Mouse (Mus musculus): Measurements from ENCODE around the gene Tmprss5.

Tmprss5 gene

DNA sequence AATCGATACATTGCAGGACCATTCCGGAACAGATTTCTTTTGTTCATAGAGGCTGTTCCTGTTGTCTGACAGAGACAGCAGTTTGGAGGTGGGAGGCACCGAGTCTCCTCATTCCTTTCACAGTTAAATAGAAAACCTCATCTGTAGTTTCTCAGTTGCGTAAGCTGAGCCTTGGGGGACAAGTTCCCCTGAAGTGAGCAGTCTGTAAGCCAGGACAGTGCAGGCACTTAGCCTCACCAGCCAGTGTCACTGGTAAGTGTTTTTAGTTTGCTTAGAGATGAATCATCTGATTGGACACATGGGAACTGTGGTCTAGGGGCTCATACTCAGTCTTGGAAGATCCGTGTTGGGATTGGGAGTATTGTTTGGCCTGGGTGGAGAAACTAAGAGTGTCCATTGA, at the start of gene Tmprss5:
Gene Tmprss5 (plus strand): TSS at position 154 of the 400 bp plus-strand sequence.
- 51% methylated on average over 5 of the region's 5 CpGs for WGBS

DNA sequence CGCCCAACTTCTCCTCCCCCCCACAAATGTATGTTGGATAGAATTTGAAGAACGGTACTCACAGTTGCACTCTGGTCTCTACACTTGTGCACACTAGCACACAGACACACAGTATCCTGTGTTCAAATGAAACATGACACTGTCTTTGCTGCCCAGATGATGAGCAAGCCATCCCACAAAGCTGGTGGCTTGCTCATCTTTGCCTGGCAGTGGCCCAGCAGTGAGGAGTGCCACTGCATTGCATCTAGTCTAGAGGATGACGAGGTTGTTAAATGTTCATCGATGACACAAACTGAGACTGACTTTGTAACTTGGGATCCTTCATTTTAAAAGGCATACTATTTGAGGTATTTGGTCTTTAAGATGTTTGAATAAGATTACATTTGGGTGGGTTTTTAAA, 46.3 kb upstream of the Tmprss5 start:
- WGBS, result 65% methylated on average over 4 of the region's 4 CpGs

DNA sequence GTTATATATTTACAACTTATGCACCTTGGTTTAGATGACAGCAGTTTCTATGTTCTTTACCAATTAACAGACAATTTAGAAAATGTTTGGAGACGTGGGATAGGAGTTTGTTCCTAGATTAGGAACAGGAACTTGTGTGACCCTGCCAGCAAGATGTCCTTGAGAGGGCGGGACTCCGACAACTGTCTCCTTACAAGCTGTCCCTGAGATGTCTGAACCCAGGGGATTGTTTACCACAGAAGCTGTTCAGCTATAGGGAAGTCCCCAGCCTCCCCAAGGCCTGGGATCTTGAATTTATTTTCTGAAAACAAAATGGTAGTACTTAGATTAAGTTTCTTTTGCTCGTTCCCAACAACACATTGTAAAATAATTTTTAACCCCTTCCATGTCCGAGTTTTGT, 30.2 kb upstream of the Tmprss5 start:
- 77% methylated on average over 5 of the region's 5 CpGs for WGBS

DNA sequence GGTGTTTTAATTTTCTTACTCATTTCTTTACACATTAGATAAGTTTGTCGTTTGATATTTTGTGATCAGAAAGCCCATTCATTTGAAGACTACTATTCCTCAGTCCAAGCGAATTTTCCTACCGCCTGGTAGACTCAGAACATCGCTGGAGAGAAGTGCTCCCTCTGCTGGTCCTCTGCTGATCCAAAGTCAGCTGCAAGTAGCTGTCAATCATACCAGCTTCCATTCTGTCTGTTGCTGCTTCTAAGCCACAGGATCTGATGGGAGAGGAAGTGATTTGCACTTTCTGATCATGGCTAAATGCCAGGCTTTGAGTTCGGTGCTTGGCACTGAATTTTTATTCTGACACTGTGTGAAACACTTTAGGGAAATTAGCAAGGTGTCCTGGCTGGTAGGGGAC, 29.7 kb upstream of the Tmprss5 start:
- WGBS, result 2% methylated on average over 5 of the region's 5 CpGs

DNA sequence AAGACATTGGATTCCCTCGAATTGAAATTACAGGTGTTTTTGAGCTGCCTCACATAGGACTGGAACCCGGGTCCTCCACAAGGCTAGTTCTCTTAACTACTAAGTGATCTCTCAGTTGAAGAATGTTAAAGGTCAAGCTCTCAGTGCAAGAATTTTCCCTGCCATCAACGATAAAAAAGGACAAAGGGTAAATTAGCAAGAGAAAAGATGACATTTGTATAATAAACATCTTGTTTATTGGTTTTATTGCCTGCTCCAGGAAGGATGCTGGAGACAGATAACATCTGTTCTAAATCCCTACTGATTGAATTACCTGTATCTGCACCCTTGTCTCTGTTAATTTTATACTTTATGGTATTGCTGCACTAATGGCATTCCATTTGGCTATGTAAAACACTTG, 27.0 kb upstream of the Tmprss5 start:
- WGBS, result 85% methylated on average over 3 of the region's 3 CpGs

DNA sequence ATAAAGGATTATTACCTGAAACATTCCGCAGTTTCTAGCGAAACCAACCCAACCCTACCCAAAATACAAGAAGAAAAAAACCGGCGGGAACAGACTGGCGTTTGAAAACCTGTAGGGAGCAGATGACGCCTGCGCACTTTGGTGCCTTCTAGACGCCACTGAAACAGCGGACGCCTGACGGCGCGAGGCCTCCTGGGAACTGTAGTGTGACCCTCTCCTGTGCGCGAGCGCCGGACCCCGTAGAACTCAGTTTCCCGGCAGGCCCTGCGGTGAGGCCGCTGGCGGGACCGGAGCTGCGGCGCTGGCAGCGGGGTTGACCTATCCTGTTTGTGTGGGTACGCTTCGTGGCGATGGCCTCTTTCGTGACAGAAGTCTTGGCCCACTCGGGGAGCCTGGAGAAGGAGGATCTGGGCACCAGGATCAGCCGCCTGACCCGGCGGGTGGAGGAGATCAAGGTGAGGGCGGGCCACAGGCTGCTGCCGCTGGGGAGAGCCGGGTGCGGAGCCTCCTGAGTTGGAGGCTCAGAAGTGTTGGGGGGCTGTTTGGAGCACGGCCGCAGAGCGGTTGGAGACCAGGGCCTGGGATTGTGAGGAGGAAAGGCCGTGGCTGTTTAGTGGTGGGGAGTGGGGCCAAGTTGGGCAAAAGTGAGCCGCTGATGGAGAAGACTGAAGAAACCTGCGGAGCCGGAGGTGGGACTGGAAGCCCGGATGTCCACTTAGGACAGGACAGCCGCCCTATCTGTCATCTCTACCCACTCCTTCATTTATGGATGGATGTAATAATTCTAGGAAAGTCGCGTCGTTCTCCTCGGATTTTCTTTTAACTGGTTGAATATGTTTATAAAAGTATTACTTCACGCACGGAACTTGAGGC, 25.5 kb upstream of the Tmprss5 start, which contains the start of gene Zw10:
Gene Zw10 (plus strand): TSS at position 281 of the 873 bp plus-strand sequence.
- under 1% methylated on average over 53 of the region's 53 CpGs for WGBS

DNA sequence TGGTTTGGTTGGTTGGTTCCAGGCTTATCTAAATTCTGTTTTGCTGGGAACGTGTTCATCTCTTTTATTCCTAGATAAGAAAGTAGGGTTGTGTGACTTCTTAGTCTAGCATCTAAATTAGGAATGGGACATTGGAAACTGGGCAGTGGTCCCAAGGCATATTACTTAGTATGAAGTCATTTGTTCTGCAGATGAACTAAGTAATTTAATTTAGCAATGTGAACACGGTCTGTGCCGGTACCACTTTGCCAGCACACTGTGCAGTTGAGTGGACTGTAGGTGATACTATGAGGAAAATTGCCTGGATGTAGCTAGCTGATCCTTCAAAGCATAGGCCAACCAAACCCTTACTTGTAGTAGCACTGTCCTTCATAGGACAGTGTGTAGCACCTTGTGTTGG, 4.2 kb upstream of the Tmprss5 start:
- WGBS, result 84% methylated on average over 3 of the region's 3 CpGs

DNA sequence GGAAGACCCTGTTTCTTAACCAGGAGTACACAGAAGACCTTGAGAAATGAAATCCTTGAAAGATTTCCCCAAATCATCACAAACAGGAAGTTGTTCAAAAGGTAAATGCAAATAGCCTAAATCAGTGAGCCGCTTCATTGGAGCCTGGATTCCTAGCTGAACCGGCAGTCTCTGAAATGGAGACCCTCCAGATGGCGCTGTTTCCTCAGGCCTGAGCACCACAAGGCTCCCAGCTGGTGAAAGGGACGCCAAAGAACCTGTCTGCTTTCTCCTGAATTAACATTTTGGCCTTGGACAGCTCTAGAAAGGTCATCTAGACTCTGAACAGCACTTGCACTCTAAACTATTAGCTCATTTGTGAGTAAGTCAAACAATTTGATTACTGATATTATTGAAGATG, 501 bp downstream of the Tmprss5 start:
- WGBS, result 12% methylated on average over 4 of the region's 4 CpGs

DNA sequence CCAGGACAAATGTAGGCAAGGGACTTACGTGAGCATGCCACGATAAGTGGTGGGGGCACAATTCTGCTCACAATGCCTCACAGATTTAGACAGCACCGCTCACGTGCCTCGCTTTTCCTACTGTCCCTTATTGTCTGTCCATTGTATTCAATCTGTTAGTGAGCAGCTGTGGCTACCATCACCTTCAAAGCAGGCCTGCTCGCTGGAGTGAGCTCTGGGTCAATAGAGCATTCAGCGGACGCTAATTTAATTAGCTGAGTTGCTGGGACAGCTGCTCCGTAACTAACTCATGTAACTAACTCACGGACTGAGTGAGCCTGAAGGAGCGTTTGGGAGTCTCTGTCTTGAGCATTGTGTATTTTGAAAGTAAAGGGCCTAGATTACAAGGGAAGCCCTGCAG, 6.3 kb downstream of the Tmprss5 start:
- WGBS, result 74% methylated on average over 11 of the region's 11 CpGs

DNA sequence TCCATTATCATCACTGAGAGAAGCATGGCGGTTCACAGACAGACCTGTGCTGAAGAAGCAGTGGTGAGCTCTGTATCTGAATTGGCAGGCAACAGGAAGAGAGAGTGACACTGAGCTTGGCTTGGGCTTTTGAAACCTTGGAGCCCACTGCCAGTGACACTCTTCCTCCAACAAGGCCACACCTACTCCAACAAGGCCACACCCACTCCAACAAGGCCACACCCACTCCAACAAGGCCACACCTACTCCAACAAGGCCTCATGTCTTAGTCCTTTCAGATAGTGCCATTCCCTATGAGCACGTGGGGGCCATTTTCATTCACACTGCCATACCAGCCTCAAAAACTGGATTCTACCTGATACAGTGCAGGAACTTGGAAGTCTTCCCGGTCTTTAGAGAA, 17.8 kb downstream of the Tmprss5 start:
- 93% methylated on average over 3 of the region's 3 CpGs for WGBS

DNA sequence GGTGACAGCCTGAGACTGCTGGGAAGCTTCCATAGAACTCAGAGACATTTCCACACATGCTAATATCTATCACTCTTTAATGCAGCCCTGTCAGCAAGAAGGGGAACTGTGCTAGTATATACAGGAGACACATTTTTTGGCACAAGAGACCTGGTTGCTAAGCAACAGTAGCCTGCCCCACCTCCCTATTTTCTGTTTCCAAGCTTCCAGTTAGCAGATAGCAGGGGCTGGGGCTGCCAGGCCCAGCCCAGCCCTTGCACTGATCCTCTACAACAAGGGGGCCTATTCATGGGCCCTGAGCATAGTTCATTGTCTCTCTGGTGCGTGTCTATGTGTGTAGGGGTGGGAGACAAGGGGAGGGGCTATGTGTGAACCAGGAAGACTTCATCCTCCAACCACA, 21.3 kb downstream of the Tmprss5 start:
- WGBS, result 52% methylated on average over 1 of the region's 1 CpGs

DNA sequence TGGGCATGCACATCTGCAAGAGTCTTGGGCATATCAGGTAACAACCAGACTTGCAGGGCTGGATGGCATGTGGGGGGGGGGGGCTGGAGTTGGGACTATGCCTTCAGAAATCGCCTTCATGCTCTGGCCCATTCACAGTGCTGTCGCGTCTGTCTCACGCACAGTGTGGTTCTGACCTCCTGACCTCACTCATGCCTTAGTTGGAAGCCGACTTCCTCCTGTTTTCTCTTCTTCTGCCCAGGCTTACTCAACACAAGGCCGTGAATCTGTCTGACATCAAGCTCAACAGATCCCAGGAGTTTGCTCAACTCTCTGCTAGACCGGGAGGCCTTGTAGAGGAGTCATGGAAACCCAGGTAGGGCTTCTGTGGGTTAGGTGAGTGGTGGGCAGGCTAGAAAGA, 28.0 kb downstream of the Tmprss5 start:
- 83% methylated on average over 7 of the region's 7 CpGs for WGBS

DNA sequence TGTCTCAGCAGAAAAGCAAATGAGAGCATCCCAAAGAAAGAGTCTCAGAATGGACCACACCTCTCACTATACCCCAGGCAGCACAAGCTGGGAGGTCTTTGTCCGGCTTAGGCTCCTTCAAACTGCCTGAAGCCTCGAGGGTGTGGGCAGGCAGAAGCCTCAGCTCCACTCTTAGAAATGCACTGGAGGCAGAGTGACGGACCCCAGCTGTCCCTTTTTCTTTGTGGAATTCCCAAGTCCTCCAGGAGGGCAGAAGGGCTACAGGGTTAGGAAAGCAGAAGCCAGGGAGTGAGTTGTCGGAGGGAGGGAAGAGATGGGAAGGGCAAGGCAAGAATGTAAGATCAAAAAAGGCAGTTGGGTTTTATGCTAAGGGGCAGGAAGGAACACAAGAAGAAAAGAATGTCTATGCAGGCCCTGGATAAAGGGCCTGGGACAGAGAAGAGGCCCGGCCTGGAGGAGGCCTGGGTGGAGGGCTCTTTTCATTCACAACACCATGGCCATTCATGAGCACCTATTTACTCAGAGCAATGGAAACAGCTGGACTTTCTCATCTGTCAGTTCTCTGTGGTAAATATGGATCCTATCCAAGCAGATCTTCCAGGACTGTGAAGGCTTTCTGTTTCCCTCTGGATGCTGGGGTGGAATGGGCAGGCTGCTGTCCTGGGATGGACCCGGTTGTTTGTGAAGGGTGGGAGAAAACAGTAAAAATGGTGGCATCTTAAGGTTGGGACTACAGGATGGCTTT, 29.6 kb downstream of the Tmprss5 start:
- 74% methylated on average over 6 of the region's 6 CpGs for WGBS

DNA sequence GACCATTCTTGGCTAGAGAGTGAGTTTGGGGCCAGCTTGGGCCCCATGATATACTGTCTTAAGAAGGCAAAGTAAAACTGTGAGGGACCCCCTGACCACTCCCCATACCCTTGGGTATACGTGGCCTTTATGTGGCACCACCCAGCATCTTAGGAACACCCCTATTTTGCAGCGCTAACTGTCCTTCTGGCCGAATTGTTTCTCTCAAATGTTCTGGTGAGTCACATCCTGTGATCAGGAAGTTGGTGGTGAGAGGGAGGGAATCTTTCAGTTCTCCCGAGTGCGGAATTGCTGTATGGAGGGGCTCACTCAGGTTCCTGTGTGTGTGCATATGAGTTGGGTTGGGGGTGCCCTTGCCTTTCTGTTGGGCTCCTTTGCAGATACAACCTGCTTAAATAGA, 30.2 kb downstream of the Tmprss5 start:
- WGBS, result 77% methylated on average over 5 of the region's 5 CpGs

DNA sequence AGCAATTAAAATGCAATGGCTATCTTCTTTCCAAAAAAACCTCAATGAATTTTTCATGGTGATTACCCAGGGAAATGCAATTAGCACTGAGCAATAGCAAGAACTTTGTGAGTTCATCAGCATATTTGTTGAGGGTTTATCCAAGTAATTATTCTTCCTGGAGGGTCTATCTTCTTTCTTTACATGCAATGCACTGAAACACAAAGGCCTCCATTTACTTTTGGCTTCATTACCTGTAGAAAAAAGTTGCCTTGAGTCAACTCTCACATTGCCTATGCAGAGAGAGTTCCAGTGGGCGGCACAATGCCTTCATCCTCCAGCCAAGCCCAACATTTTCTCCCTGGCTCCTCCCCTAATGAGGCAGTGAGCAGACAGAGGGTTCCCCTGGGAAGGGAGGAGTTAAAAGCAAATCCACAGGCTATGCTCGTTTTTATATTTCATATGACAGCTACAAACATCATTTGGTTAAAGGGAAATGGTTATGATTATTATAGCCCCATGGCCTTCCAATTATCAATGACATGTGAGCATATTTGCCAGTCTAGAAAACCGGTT, 37.3 kb downstream of the Tmprss5 start:
- WGBS, result 61% methylated on average over 3 of the region's 3 CpGs

DNA sequence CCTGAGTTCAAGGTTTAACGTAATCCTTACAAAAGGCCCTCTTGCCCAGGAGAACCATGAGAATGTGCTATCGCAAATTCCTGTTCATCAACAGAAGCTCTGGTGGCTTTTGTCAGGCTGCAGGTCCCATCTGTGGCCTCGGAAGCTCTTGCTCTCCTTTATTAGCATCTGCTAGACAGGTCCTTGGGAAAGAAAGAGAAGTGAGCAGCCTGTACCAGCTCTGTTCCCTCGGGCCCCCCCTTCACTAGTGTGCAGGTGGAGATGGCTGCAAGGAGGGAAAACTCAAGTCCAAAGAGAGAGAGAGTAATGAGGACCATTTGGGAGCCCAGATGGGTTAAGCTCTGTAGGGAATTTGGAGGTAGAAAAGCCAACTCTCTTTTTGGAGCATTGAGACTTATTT, 38.7 kb downstream of the Tmprss5 start:
- 86% methylated on average over 4 of the region's 4 CpGs for WGBS

DNA sequence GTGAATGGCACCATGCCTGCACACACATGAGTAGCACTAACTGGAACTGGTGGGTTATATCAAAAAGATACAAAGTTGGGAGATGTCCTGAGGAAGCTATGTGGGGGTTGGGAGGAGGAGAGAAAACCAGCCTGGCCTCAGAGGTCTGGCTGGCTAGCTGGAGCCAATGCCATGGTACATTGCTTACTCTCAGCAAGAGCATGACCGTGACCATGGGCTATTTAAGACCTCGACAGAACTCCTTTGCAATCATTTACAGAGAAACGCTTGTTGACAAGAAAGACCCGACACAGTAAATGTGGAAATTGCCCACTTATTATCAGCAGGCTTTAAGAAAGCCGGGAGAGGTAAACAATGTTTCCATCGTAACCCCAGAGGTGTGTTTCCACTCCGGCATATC, 44.6 kb downstream of the Tmprss5 start:
- 89% methylated on average over 7 of the region's 7 CpGs for WGBS

DNA sequence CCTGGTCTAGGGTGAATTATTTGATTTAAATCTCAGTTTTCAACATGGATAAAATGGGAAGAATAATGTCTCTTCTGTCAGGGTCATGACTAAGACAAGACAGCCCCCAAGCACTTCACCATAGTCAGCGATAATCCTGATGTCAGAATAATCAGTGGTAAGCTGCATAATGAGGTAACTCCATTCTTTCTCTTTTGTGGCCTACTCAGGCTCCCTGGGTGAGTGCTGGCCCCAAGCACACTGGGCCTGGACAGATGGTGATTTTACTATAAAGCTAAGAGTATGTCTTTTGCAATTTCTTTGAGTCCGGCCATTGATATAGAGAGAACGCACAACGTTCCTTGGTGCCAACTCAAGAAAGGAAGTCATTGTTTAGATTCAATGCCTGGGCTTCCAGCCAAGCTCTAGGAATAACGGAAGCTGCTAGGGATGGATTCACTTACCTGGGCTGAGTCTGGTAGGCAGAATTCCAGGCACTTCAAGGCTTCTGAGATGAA, 49.5 kb downstream of the Tmprss5 start:
- WGBS, result 44% methylated on average over 5 of the region's 5 CpGs

DNA sequence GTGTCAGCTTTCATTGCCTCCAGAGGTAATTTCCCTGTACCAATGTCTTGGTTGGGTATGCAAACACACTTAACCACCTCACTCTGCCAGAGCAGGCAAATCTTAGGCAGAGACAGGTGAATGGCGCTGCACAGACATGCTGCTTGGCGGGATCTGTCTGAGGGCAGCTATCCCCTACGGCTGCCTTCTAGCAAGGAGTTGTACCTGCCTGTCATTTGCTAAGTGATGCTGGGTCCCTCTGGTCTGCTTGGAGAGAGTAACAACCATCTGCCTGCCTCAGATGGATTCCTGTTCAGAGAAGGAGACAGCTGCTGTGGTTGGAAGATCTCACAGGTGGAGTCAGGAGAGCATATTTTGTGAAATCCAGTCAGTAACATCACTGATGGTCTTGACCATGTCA, 62.8 kb downstream of the Tmprss5 start:
- WGBS, result 88% methylated on average over 3 of the region's 3 CpGs

DNA sequence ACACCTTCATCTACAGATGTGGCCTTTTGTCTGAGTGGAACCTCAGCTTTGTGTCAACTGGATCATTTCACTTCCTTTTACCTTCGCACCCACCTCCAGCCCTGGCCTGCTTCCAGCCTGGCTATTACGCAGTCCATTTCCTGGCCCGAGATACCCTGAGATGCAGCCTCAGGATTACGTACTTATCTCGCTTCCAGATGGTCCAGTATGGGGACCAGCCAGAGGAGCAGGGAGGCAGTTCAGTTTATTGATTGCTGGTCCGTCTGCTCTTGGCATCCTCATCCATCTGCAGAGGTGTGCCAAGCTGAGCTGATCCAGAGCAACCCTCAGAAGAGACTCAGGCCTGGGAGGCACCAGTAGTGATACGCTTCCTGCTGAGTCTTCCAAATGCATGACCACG, 64.7 kb downstream of the Tmprss5 start:
- WGBS, result 82% methylated on average over 8 of the region's 8 CpGs

DNA sequence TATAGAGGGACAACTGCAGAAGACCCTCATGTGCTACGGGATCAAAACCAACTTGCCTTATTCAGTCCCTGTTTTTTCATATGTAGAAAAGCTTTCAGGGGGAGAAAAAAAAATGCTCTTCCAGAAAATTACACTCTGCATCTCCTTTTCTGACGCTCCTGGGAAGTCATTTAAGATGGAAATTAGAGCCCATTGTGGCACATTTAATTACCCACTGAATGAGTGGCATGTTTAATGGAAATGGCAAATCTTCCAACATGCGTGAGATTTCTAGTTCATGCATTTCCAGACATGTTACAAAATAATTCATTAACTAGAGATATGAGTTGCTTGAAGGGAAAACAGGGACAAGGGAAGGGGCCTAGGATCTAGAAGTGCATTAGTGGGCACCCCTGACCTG, 66.0 kb downstream of the Tmprss5 start:
- WGBS, result 80% methylated on average over 3 of the region's 3 CpGs
